Mouse (Mus musculus) E14TG2a.4 (cell line): ENCODE data around the gene Nup98.

ENCODE experiments used
- CTCF ChIP-seq: conservative IDR thresholded peaks from 2 replicates; pipeline ENCODE4 v1.5.1; 2014; ENCODE audit warnings: low read length
- NANOG ChIP-seq: IDR thresholded peaks from 2 replicates; pipeline ENCODE4 v1.6.1; 2014; ENCODE audit warnings: borderline replicate concordance, low read length, mixed read lengths

- TF ChIP-seq CTCF: peak; percentile 8; the same call in 1 of the 2 replicates
- no peak for TF ChIP-seq NANOG
Measured at GRCm38 (mm10) chr7:102102241-102102640, 107.7 kb downstream of the Nup98 start.
